Mouse (Mus musculus): ENCODE measurements around the gene Uqcrc1. TPM values are rescaled to one million over a fixed set of nuclear protein-coding genes. Genes with fewer than 3 reads are reported as not detected.

Uqcrc1 gene
- total and polyA plus RNA-seq, 2 experiments from 2014 or later: 456 to 522 TPM

DNA sequence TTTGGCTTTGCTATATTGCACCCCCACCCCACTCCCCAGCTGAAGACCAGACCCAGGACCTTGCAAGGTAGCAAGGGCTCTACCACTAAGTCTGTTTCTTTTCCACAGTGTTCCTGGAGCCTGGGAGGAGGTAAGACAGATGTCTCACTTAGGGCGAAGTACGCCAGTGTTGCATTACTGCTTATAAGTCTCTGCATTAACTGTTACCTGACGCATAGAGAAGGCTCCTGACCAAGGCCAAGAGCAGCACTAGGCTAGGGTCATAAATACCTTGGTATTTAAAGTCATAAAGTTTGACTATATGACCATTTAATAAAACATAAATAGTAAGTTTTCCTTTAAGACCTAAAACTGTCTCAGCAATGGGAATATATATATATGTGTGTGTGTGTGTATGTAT lies 8.0 kb upstream of the Uqcrc1 start:
- no peak for DNase-seq (ENCODE audit: low spot score)
- Histone ChIP-seq H3K4me1 (ENCODE audit: insufficient read depth, low read length) (no peaks in the 10 kb centered on the region), H3K4me3 (ENCODE audit: low read depth, low read length) (no peak overlapping the region), H3K9me3 (ENCODE audit: low read length) (no peaks in the 10 kb centered on the region), H3K4me2 (ENCODE audit: low read depth, low read length, poor library complexity, severe bottlenecking) (no peak overlapping the region), H3K27ac (ENCODE audit: low read depth, low read length) (no peak overlapping the region), H3K36me3 (ENCODE audit: insufficient read depth, low read length) (no peaks in the 10 kb centered on the region), H3K9ac (replicated peaks; ENCODE audit: low read length, poor library complexity, severe bottlenecking) (no peak overlapping the region), H3K27me3 (ENCODE audit: insufficient read depth, low read length) (no peaks in the 10 kb centered on the region)
- ATAC-seq (ENCODE audit: low FRiP score): no peak
- no peak for TF ChIP-seq CTCF (IDR thresholded peaks at IDR 0.05)
- WGBS: 94% methylated on average over 3 of the region's 3 CpGs

DNA sequence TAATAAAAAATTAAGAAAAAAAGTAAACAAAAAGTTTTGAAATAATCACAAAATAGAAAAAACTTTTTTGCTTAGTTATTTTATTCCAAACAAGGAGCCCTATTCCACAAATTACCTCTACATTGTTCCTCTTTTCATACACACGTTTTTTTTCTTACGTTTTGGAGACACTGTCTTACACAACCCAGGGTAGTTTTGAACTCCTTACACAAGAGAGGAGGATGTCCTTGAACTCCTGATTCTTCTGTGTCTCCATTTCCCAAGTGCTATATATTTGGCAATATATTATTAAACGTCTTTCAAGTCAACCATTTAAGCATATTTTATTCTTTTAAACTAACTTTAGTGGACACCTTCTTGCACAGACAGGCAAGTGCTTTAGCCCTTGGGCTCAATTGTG lies 442 bp upstream of the Uqcrc1 start:
- WGBS: 18% methylated on average over 3 of the region's 3 CpGs
- DNase-seq (ENCODE audit: low spot score) (no peak), ATAC-seq (ENCODE audit: low FRiP score) (0 out of 2 replicates have a peak, but pooled peaks have one; percentile 7)
- TF ChIP-seq CTCF (IDR thresholded peaks at IDR 0.05): no peak
- Histone ChIP-seq H3K27me3 (ENCODE audit: insufficient read depth, low read length) (no peaks in the 10 kb centered on the region), H3K27ac (ENCODE audit: low read depth, low read length) (no peak overlapping the region), H3K4me3 (ENCODE audit: low read depth, low read length) (peak overlapping the region; percentile 88; the same call in 1 of the 2 replicates), H3K4me1 (ENCODE audit: insufficient read depth, low read length) (peaks cover 3% of the 10 kb centered on the region; the same call in 1 of the 2 replicates), H3K9ac (replicated peaks; ENCODE audit: low read length, poor library complexity, severe bottlenecking) (no peak overlapping the region), H3K9me3 (ENCODE audit: low read length) (no peaks in the 10 kb centered on the region), H3K36me3 (ENCODE audit: insufficient read depth, low read length) (peaks cover 14% of the 10 kb centered on the region; the same call in 1 of the 2 replicates), H3K4me2 (ENCODE audit: low read depth, low read length, poor library complexity, severe bottlenecking) (peak overlapping the region; percentile 29; the same call in 1 of the 2 replicates)

DNA sequence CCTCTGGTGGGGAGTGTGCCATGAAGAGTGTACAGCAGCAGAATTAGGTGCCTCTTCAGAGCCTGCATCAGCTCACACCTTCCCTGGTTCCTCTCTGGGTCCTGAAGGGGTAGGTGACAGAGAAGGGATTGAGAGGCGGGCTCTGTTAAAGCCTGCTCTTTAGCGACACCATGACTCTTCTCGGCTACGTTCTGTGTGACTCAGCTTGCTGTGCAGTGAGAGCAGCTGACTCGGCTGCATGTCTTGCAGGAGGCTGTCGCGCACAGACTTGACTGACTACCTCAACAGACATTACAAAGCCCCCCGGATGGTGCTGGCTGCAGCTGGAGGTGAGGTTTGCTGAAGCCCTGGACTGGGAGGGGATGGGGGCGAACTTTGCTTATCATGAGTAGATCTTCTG lies 8.7 kb downstream of the Uqcrc1 start:
- Histone ChIP-seq H3K36me3 (ENCODE audit: insufficient read depth, low read length) (peaks cover 83% of the 10 kb centered on the region), H3K27me3 (ENCODE audit: insufficient read depth, low read length) (no peaks in the 10 kb centered on the region), H3K4me2 (ENCODE audit: low read depth, low read length, poor library complexity, severe bottlenecking) (no peak overlapping the region), H3K9ac (replicated peaks; ENCODE audit: low read length, poor library complexity, severe bottlenecking) (no peak overlapping the region), H3K4me1 (ENCODE audit: insufficient read depth, low read length) (no peaks in the 10 kb centered on the region), H3K27ac (ENCODE audit: low read depth, low read length) (no peak overlapping the region), H3K9me3 (ENCODE audit: low read length) (no peaks in the 10 kb centered on the region), H3K4me3 (ENCODE audit: low read depth, low read length) (no peak overlapping the region)
- TF ChIP-seq CTCF (IDR thresholded peaks at IDR 0.05): no peak
- DNase-seq (ENCODE audit: low spot score) (no peak), ATAC-seq (ENCODE audit: low FRiP score) (no peak)
- WGBS: 89% methylated on average over 9 of the region's 9 CpGs

DNA sequence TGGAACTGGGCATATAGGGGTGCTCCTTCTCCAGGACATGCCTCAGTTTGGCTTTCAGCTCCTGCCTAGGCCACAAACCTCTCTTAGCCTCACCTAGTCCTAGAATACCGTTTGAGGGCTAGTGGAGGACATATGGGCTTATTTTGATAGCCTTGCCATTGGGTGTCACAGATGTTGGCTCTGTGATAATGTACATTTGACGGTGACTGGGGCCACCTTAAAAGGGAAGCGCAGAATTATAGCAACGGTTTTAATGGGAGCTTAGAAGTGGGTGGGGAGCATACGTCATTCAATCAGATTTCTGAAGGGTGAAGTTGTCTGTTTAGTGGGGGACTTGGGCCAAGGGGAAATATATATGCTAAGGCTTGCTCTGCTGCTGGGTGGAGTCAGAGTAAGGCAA lies 9.2 kb downstream of the Uqcrc1 start:
- Histone ChIP-seq H3K27ac (ENCODE audit: low read depth, low read length) (no peak overlapping the region), H3K4me2 (ENCODE audit: low read depth, low read length, poor library complexity, severe bottlenecking) (no peak overlapping the region), H3K36me3 (ENCODE audit: insufficient read depth, low read length) (peaks cover 84% of the 10 kb centered on the region), H3K4me1 (ENCODE audit: insufficient read depth, low read length) (no peaks in the 10 kb centered on the region), H3K27me3 (ENCODE audit: insufficient read depth, low read length) (no peaks in the 10 kb centered on the region), H3K9me3 (ENCODE audit: low read length) (no peaks in the 10 kb centered on the region), H3K9ac (replicated peaks; ENCODE audit: low read length, poor library complexity, severe bottlenecking) (no peak overlapping the region), H3K4me3 (ENCODE audit: low read depth, low read length) (no peak overlapping the region)
- DNase-seq (ENCODE audit: low spot score): no peak
- no peak for ATAC-seq (ENCODE audit: low FRiP score)
- no peak for TF ChIP-seq CTCF (IDR thresholded peaks at IDR 0.05)
- WGBS: 89% methylated on average over 5 of the region's 5 CpGs

DNA sequence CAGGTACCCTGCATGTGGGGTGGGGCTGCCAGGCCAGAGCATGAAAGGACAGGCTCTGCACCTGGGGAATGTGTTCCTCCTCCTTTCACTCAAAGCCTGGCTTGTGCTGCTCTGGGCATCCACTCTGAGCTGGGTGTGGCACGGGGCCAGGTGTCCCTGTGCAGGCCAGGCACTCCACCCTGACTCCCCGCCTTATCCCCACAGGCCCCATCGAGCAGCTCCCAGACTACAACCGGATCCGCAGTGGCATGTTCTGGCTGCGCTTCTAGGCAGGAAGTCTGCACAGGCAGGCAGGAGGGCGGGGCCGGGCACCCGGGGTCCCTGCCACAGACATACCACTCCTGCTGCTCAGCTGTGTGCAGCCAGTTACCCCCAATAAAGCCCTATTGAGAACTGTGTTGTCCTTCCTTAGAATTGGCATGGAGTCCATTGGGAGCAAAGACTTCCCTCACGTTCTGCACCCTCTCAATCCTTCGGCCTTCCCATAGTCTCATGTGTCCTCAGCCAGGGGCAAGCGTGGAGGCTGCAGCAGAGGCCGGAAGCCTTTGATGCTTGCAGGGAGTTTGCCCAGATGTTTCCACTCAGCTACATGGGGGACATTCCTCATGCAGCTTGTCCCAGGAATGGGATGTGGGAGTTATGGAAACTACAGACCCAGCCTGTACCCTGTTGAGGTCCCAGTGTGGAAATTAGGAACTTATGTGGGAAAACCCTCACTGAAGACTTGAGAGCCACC lies 13.0 kb downstream of the Uqcrc1 start:
- Histone ChIP-seq H3K36me3 (ENCODE audit: insufficient read depth, low read length) (peaks cover 57% of the 10 kb centered on the region), H3K9ac (replicated peaks; ENCODE audit: low read length, poor library complexity, severe bottlenecking) (no peak overlapping the region), H3K4me2 (ENCODE audit: low read depth, low read length, poor library complexity, severe bottlenecking) (no peak overlapping the region), H3K4me1 (ENCODE audit: insufficient read depth, low read length) (no peaks in the 10 kb centered on the region), H3K9me3 (ENCODE audit: low read length) (no peaks in the 10 kb centered on the region), H3K27ac (ENCODE audit: low read depth, low read length) (no peak overlapping the region), H3K27me3 (ENCODE audit: insufficient read depth, low read length) (peaks cover 15% of the 10 kb centered on the region), H3K4me3 (ENCODE audit: low read depth, low read length) (no peak overlapping the region)
- ATAC-seq (ENCODE audit: low FRiP score) (no peak), DNase-seq (ENCODE audit: low spot score) (no peak)
- no peak for TF ChIP-seq CTCF (IDR thresholded peaks at IDR 0.05)
- WGBS: 86% methylated on average over 13 of the region's 13 CpGs

DNA sequence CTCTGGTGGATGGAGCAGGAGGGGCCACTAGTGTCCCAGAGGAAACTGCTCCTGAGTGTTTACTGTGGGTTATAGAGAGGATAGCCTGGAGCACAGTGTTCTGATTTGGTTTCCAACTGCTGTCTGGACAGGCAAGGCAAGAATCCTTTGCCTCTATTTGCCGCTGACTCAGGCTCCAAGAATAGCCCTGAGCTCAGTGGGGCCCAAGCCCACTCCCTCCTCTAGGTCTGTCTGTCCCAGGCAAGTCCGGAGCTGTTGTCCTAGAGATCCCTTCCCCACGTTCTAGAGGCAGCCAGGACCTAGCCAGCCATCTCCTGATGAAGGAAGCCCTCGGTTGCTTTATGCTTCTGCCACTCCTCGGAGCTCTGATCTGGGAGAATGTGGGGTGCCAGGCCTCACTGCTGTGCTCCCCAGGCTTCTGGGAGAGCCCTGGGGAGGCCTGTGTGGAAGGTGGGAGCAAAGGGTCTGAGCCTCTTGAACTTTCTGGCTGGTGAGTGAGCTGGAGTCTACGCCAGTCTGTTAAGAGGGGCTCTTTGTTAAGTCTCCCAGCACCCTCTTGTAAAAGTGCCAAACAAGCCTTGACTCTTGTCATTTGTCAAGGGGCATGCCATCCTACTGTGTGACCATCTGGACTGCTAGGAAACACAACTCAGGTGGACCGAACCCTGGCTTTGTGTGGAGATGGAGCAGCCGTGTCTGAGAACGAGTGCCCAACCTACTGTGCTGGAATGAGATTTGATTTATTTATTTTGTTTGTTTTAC lies 13.7 kb downstream of the Uqcrc1 start:
- WGBS: 87% methylated on average over 9 of the region's 9 CpGs
- ATAC-seq (ENCODE audit: low FRiP score): no peak
- Histone ChIP-seq H3K36me3 (ENCODE audit: insufficient read depth, low read length) (peaks cover 50% of the 10 kb centered on the region), H3K4me3 (ENCODE audit: low read depth, low read length) (no peak overlapping the region), H3K9me3 (ENCODE audit: low read length) (no peaks in the 10 kb centered on the region), H3K4me1 (ENCODE audit: insufficient read depth, low read length) (no peaks in the 10 kb centered on the region), H3K4me2 (ENCODE audit: low read depth, low read length, poor library complexity, severe bottlenecking) (no peak overlapping the region), H3K27me3 (ENCODE audit: insufficient read depth, low read length) (peaks cover 15% of the 10 kb centered on the region), H3K9ac (replicated peaks; ENCODE audit: low read length, poor library complexity, severe bottlenecking) (no peak overlapping the region), H3K27ac (ENCODE audit: low read depth, low read length) (peak overlapping the region; percentile 21; the same call in 1 of the 2 replicates)
- TF ChIP-seq CTCF (IDR thresholded peaks at IDR 0.05): no peak
- DNase-seq (ENCODE audit: low spot score): no peak

All from midbrain, postnatal 0 days (tissue).